Mouse (Mus musculus) intestine, postnatal 0 days (tissue): ENCODE measurements at regions not wholly inside any gene's neighbourhood (a gene's known extent, or its start where the extent isn't known, plus 50 kb on each side); places are given as distances from the start of the nearest gene placed in this dataset.

ENCODE experiments used
- ATAC-seq: fragments of 200-750 bp; cut with Nextera tagmentation; 2 replicates; pipeline ENCODE4 v1.8.0; 2017; ENCODE audit warnings: mild to moderate bottlenecking, moderate TSS enrichment, moderate library complexity
- H3K27ac ChIP-seq: fragments of 300-500 bp; sonication (generic); 2 replicates; pipeline ENCODE4 v1.5.1; 2014; ENCODE audit warnings: mild to moderate bottlenecking, low read depth, low read length, moderate library complexity
- H3K27me3 ChIP-seq: fragments of 300-500 bp; sonication (generic); replicated peaks from 2 replicates; pipeline ENCODE4 v1.6.1; 2014; ENCODE audit warnings: low read length, mixed read lengths; ENCODE audit not compliant: control insufficient read depth, insufficient read depth
- H3K36me3 ChIP-seq: fragments of 300-500 bp; sonication (generic); 2 replicates; pipeline ENCODE4 v1.6.1; 2014; ENCODE audit warnings: mild to moderate bottlenecking, moderate library complexity; ENCODE audit not compliant: control insufficient read depth, insufficient read depth
- H3K4me1 ChIP-seq: fragments of 300-500 bp; sonication (generic); replicated peaks from 2 replicates; pipeline ENCODE4 v1.6.1; 2014; ENCODE audit warnings: antibody characterized with exemption, low read length, mixed read lengths; ENCODE audit not compliant: control insufficient read depth, insufficient read depth
- H3K4me2 ChIP-seq: fragments of 300-500 bp; sonication (generic); replicated peaks from 2 replicates; pipeline ENCODE4 v1.6.1; 2014; ENCODE audit warnings: low read depth, mild to moderate bottlenecking, moderate library complexity
- H3K4me3 ChIP-seq: fragments of 300-500 bp; sonication (generic); 2 replicates; pipeline ENCODE4 v1.5.1; 2014; ENCODE audit warnings: low read depth, low read length
- H3K9ac ChIP-seq: fragments of 300-500 bp; sonication (generic); 2 replicates; pipeline ENCODE4 v1.6.1; 2014; ENCODE audit warnings: mild to moderate bottlenecking, low read depth, low read length
- H3K9me3 ChIP-seq: fragments of 300-500 bp; sonication (generic); 2 replicates; pipeline ENCODE4 v1.6.1; 2016; ENCODE audit warnings: mixed run types; ENCODE audit not compliant: control insufficient read depth
- CTCF ChIP-seq: sonication (generic); IDR thresholded peaks from 2 replicates; pipeline ENCODE4 v1.5.1; 2016; ENCODE audit warnings: low read depth, mild to moderate bottlenecking, control low read depth, antibody characterized with exemption, moderate library complexity
- whole genome bisulfite sequencing: fragments of 180-500 bp; shearing (Covaris S2); extraction: QIAGEN DNeasy Blood & Tissue Kit; methylation state at CpG from one replicate; pipeline ENCODE4 v1.1.7; 2014; 5-methylcytosine and 5-hydroxymethylcytosine counted together

- Histone ChIP-seq H3K27ac (no peak overlapping the region), H3K27me3 (no peaks in the 10 kb centered on the region), H3K9ac (no peak overlapping the region), H3K4me3 (no peak overlapping the region), H3K4me1 (no peaks in the 10 kb centered on the region), H3K4me2 (no peak overlapping the region), H3K36me3 (no peaks in the 10 kb centered on the region), H3K9me3 (no peaks in the 10 kb centered on the region)
- no peak for TF ChIP-seq CTCF
- ATAC-seq: no peak
- 90% methylated on average over 6 of the region's 6 CpGs for WGBS
Measured at GRCm38 (mm10) chr3:150406086-150406485, 1031.6 kb upstream of the Adgrl4 start.

- H3K4me1 ChIP-seq: no peaks in the 10 kb centered on the region
- H3K27me3 ChIP-seq: no peaks in the 10 kb centered on the region
- H3K27ac ChIP-seq: no peak overlapping the region
- H3K4me2 ChIP-seq: no peak overlapping the region
- H3K9ac ChIP-seq: no peak overlapping the region
- H3K4me3 ChIP-seq: no peak overlapping the region
- 93% methylated on average over 2 of the region's 2 CpGs for WGBS
- no peaks in the 10 kb centered on the region for H3K36me3 ChIP-seq
- no peak for TF ChIP-seq CTCF
- no peaks in the 10 kb centered on the region for H3K9me3 ChIP-seq
- ATAC-seq: no peak
Measured at GRCm38 (mm10) chr3:150415277-150415676, 1022.4 kb upstream of the Adgrl4 start.

- H3K27me3 ChIP-seq: no peaks in the 10 kb centered on the region
- H3K4me2 ChIP-seq: no peak overlapping the region
- TF ChIP-seq CTCF: no peak
- ATAC-seq: no peak
- H3K36me3 ChIP-seq: no peaks in the 10 kb centered on the region
- no peaks in the 10 kb centered on the region for H3K9me3 ChIP-seq
- H3K4me3 ChIP-seq: no peak overlapping the region
- no peaks in the 10 kb centered on the region for H3K4me1 ChIP-seq
- 66% methylated on average over 3 of the region's 3 CpGs for WGBS
- H3K27ac ChIP-seq: no peak overlapping the region
- no peak overlapping the region for H3K9ac ChIP-seq
Measured at GRCm38 (mm10) chr3:150416447-150416846, 1021.2 kb upstream of the Adgrl4 start.

GRCm38 (mm10) chr3:150427965-150428364 lies 1009.7 kb upstream of the Adgrl4 start:
- WGBS: 86% methylated on average over 5 of the region's 5 CpGs
- no peak overlapping the region for H3K4me3 ChIP-seq
- no peaks in the 10 kb centered on the region for H3K27me3 ChIP-seq
- H3K9me3 ChIP-seq: no peaks in the 10 kb centered on the region
- ATAC-seq: no peak
- no peak overlapping the region for H3K27ac ChIP-seq
- H3K4me1 ChIP-seq: no peaks in the 10 kb centered on the region
- TF ChIP-seq CTCF: no peak
- no peak overlapping the region for H3K9ac ChIP-seq
- no peak overlapping the region for H3K4me2 ChIP-seq
- no peaks in the 10 kb centered on the region for H3K36me3 ChIP-seq

DNA sequence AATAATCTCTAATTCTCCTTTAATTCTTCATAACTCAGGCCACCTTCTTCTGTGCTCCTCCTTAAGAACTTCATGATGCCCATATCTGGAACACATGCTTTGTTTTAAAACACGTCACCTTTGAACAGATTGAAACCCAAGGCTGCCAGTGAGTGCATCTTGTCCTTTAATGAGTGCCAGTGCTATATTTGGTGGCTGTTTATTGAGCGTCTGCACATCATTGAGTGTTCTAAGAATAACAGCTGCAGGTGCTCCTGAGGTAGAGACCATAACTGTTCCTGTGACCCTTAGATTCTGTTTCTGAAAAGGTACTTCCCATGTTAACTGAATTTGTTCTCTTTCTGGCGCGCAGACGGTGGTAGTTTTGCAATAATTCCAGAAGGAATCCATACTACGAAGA lies 1006.4 kb upstream of the Adgrl4 start:
- H3K36me3 ChIP-seq: no peaks in the 10 kb centered on the region
- H3K9me3 ChIP-seq: no peaks in the 10 kb centered on the region
- no peak overlapping the region for H3K27ac ChIP-seq
- H3K4me3 ChIP-seq: no peak overlapping the region
- 93% methylated on average over 6 of the region's 6 CpGs for WGBS
- no peaks in the 10 kb centered on the region for H3K4me1 ChIP-seq
- no peaks in the 10 kb centered on the region for H3K27me3 ChIP-seq
- no peak for ATAC-seq
- H3K4me2 ChIP-seq: no peak overlapping the region
- no peak for TF ChIP-seq CTCF
- H3K9ac ChIP-seq: no peak overlapping the region

- WGBS: 62% methylated on average over 1 of the region's 1 CpGs
- TF ChIP-seq CTCF: peak; percentile 56
- no peak for ATAC-seq
- no peaks in the 10 kb centered on the region for H3K4me1 ChIP-seq
- H3K4me2 ChIP-seq: no peak overlapping the region
- no peaks in the 10 kb centered on the region for H3K9me3 ChIP-seq
- H3K4me3 ChIP-seq: no peak overlapping the region
- H3K36me3 ChIP-seq: no peaks in the 10 kb centered on the region
- H3K27ac ChIP-seq: no peak overlapping the region
- no peak overlapping the region for H3K9ac ChIP-seq
- H3K27me3 ChIP-seq: no peaks in the 10 kb centered on the region
Measured at GRCm38 (mm10) chr3:150435199-150435598, 1002.5 kb upstream of the Adgrl4 start.
